Mouse (Mus musculus): ENCODE data around the gene Gnai3.

DNA sequence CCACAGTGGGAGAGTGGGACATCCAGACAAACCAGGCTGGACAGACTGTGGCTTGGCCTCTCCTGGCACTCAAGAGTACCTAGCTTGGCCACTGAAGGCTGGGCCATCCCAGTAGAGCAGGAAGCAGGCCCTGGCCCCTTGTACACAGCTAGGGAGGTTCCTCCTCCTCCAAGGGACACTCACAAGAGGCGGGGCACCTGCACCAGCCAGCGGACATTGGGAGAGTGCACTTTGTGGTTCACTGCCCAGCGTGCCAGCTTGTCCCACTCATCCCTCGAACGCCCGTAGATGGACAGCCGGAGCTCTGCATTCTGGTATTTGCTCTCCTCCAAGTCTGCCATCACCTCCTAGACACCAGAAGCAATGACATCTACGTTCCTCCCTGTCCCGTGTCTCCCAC lies 69.1 kb downstream of the Gnai3 start:
- TF ChIP-seq CTCF (IDR thresholded peaks at IDR 0.05; ENCODE audit: low read depth) (no peak), EP300 (optimal IDR thresholded peaks at IDR 0.05) (no peak)
